ENCODE assay signal across 26 mouse cellular contexts in genomic region chr3:62241031-62241430, GRCm38 (mm10).
DNase-seq lines count a peak whose midpoint lies in the region; ATAC-seq and TF ChIP-seq lines count a peak whose summit lies in the region.
"Had no signal": no experiment of that assay in that cellular context is flagged by ENCODE, and none has a peak within 500 bp of the region (broad histone marks: within the 10 kb centered on the region; RNA-seq: fewer than 3 reads in every experiment).

No protein-coding gene starts in this region.

- H3K36me3 ChIP-seq in kidney, postnatal 0 days (ENCODE audit: insufficient read depth, low read length), result no peaks in the 10 kb centered on the region
- H3K36me3 ChIP-seq in kidney, adult 2 months (ENCODE audit: control insufficient read depth, insufficient read depth, low read length), result no peaks in the 10 kb centered on the region
- H3K36me3 ChIP-seq in intestine, embryonic 16.5 days (ENCODE audit: control insufficient read depth, insufficient read depth, low read length), result no peaks in the 10 kb centered on the region
- no peaks in the 10 kb centered on the region for H3K36me3 ChIP-seq in stomach, embryonic 16.5 days (ENCODE audit: control insufficient read depth, insufficient read depth, low read length)
- no peaks in the 10 kb centered on the region for H3K36me3 ChIP-seq in forebrain, embryonic 10.5 days (replicated peaks)
- H3K36me3 ChIP-seq: heart, embryonic 13.5 days; limb, embryonic 15.5 days; liver, embryonic 15.5 days; lung, embryonic 15.5 days; neural tube, embryonic 12.5 days had no signal

- no peak for TF ChIP-seq POLR2A in kidney, adult 2 months (IDR thresholded peaks at IDR 0.05; ENCODE audit: low read depth, low read length)

- H3K4me1 ChIP-seq in kidney, postnatal 0 days (replicated peaks; ENCODE audit: insufficient read depth, low read length), result no peaks in the 10 kb centered on the region
- H3K4me1 ChIP-seq in kidney, adult 2 months (ENCODE audit: control insufficient read depth, insufficient read depth, low read length), result no peaks in the 10 kb centered on the region
- no peaks in the 10 kb centered on the region for H3K4me1 ChIP-seq in intestine, embryonic 16.5 days (ENCODE audit: control insufficient read depth, insufficient read depth, low read length)
- H3K4me1 ChIP-seq in stomach, embryonic 16.5 days (ENCODE audit: control insufficient read depth, insufficient read depth, low read length), result no peaks in the 10 kb centered on the region
- 0 out of 2 replicates have a peak, but pooled peaks cover 3% of the 10 kb centered on the region for H3K4me1 ChIP-seq in forebrain, embryonic 10.5 days
- H3K4me1 ChIP-seq: heart, embryonic 13.5 days; limb, embryonic 15.5 days; liver, embryonic 15.5 days; lung, embryonic 15.5 days; neural tube, embryonic 12.5 days had no signal

- DNase-seq in heart, postnatal 10 days, result peak; percentile 13 to 14
- DNase-seq in heart, postnatal 36 days, result no peak
- peak; percentile 68 for DNase-seq in kidney, postnatal 0 days (ENCODE audit: low spot score)
- no peak for DNase-seq in kidney, adult 2 months
- DNase-seq in forebrain, embryonic 10.5 days (ENCODE audit: extremely low spot score, low spot score), result no peak
- DNase-seq: adrenal gland, postnatal 14 days; cerebellum, adult 2 months; cerebellum, postnatal 25 days; gastrocnemius, postnatal 14 days; lung, postnatal 36 days; midbrain, embryonic 14.5 days; right cerebral cortex, postnatal 14 days; spleen, adult 18-20 months; thymus, adult 18-20 months; thymus, postnatal 4 days had no signal

- no peaks in the 10 kb centered on the region for H3K27me3 ChIP-seq in kidney, postnatal 0 days (ENCODE audit: insufficient read depth, low read length)
- no peaks in the 10 kb centered on the region for H3K27me3 ChIP-seq in kidney, adult 2 months (replicated peaks; ENCODE audit: control insufficient read depth, insufficient read depth, low read length)
- no peaks in the 10 kb centered on the region for H3K27me3 ChIP-seq in intestine, embryonic 16.5 days (replicated peaks; ENCODE audit: control insufficient read depth, insufficient read depth, low read length)
- H3K27me3 ChIP-seq in stomach, embryonic 16.5 days (ENCODE audit: control insufficient read depth, insufficient read depth, low read length), result no peaks in the 10 kb centered on the region
- no peaks in the 10 kb centered on the region for H3K27me3 ChIP-seq in forebrain, embryonic 10.5 days (ENCODE audit: poor library complexity, severe bottlenecking)
- H3K27me3 ChIP-seq: heart, embryonic 13.5 days; limb, embryonic 15.5 days; liver, embryonic 15.5 days; lung, embryonic 15.5 days; neural tube, embryonic 12.5 days had no signal

- no peak overlapping the region for H3K9ac ChIP-seq in kidney, postnatal 0 days (ENCODE audit: low read depth, low read length)
- no peak overlapping the region for H3K9ac ChIP-seq in intestine, embryonic 16.5 days (ENCODE audit: low read depth, low read length)
- H3K9ac ChIP-seq in stomach, embryonic 16.5 days (ENCODE audit: low read length), result no peak overlapping the region
- H3K9ac ChIP-seq: heart, embryonic 13.5 days; hindbrain, embryonic 14.5 days; limb, embryonic 15.5 days; liver, embryonic 15.5 days; lung, embryonic 15.5 days; neural tube, embryonic 12.5 days had no signal

- intact Hi-C loops in heart, postnatal 10 days (cut with DNase I), result no loop called here
- intact Hi-C loops in heart, postnatal 36 days (cut with DNase I), result no loop called here

- H3K4me2 ChIP-seq in kidney, postnatal 0 days (ENCODE audit: low read length), result no peak overlapping the region
- H3K4me2 ChIP-seq in intestine, embryonic 16.5 days (ENCODE audit: low read depth, low read length), result no peak overlapping the region
- H3K4me2 ChIP-seq in stomach, embryonic 16.5 days (ENCODE audit: low read depth, low read length), result no peak overlapping the region
- H3K4me2 ChIP-seq: heart, embryonic 13.5 days; hindbrain, embryonic 14.5 days; limb, embryonic 15.5 days; liver, embryonic 15.5 days; lung, embryonic 15.5 days; neural tube, embryonic 12.5 days had no signal

- no peak for TF ChIP-seq CTCF in kidney, postnatal 0 days (IDR thresholded peaks at IDR 0.05; ENCODE audit: low read depth)
- TF ChIP-seq CTCF in kidney, adult 2 months (conservative IDR thresholded peaks at IDR 0.05; ENCODE audit: insufficient read depth, insufficient read length, low read depth, low read length), result no peak

- no peaks in the 10 kb centered on the region for H3K9me3 ChIP-seq in kidney, postnatal 0 days (replicated peaks; ENCODE audit: low read length)
- H3K9me3 ChIP-seq in intestine, embryonic 16.5 days (ENCODE audit: control insufficient read depth, low read length), result no peaks in the 10 kb centered on the region
- H3K9me3 ChIP-seq in stomach, embryonic 16.5 days (replicated peaks; ENCODE audit: control insufficient read depth, low read length), result no peaks in the 10 kb centered on the region
- H3K9me3 ChIP-seq in forebrain, embryonic 10.5 days, result no peaks in the 10 kb centered on the region
- H3K9me3 ChIP-seq: heart, embryonic 13.5 days; limb, embryonic 15.5 days; liver, embryonic 15.5 days; lung, embryonic 15.5 days; neural tube, embryonic 12.5 days had no signal

- WGBS in kidney, postnatal 0 days, result 54% methylated on average over 3 of the region's 3 CpGs
- 69% methylated on average over 3 of the region's 3 CpGs for WGBS in kidney, adult 2 months
- 56% methylated on average over 3 of the region's 3 CpGs for WGBS in intestine, embryonic 16.5 days
- WGBS in stomach, embryonic 16.5 days, result 42% methylated on average over 3 of the region's 3 CpGs
- 77% methylated on average over 3 of the region's 3 CpGs for WGBS in forebrain, embryonic 10.5 days

- ATAC-seq in kidney, postnatal 0 days (replicated peaks; ENCODE audit: low FRiP score, low read depth), result peak; percentile 40; the same call in 1 of the 2 replicates
- ATAC-seq in intestine, embryonic 16.5 days, result peak; percentile 53; the same call in 1 of the 2 replicates
- ATAC-seq in stomach, embryonic 16.5 days (ENCODE audit: insufficient read depth, low FRiP score), result peak; percentile 64
- ATAC-seq: CD4-positive, CD25-positive, alpha-beta regulatory T cell, adult 4 months; forebrain, embryonic 16.5 days; inflammation-experienced regulatory T-cells, adult 6 months had no signal

- 0 out of 2 replicates have a peak overlapping the region, but pooled peaks have one; percentile 31 for H3K27ac ChIP-seq in kidney, postnatal 0 days
- no peak overlapping the region for H3K27ac ChIP-seq in kidney, adult 2 months (ENCODE audit: insufficient read depth, low read depth, low read length)
- H3K27ac ChIP-seq in intestine, embryonic 16.5 days (ENCODE audit: low read length), result no peak overlapping the region
- 0 out of 2 replicates have a peak overlapping the region, but pooled peaks have one; percentile 7 for H3K27ac ChIP-seq in stomach, embryonic 16.5 days (ENCODE audit: low read length)
- H3K27ac ChIP-seq in forebrain, embryonic 10.5 days, result no peak overlapping the region
- H3K27ac ChIP-seq: heart, embryonic 13.5 days; hindbrain, embryonic 14.5 days; limb, embryonic 15.5 days; liver, embryonic 15.5 days; lung, embryonic 15.5 days; neural tube, embryonic 12.5 days had no signal

- H3K4me3 ChIP-seq in kidney, postnatal 0 days (replicated peaks; ENCODE audit: low read depth, low read length), result no peak overlapping the region
- no peak overlapping the region for H3K4me3 ChIP-seq in kidney, adult 2 months (ENCODE audit: insufficient read depth, low read depth, low read length)
- no peak overlapping the region for H3K4me3 ChIP-seq in intestine, embryonic 16.5 days (ENCODE audit: low read length)
- no peak overlapping the region for H3K4me3 ChIP-seq in stomach, embryonic 16.5 days (replicated peaks; ENCODE audit: low read length)
- H3K4me3 ChIP-seq in forebrain, embryonic 10.5 days, result no peak overlapping the region
- H3K4me3 ChIP-seq: heart, embryonic 13.5 days; limb, embryonic 15.5 days; liver, embryonic 15.5 days; lung, embryonic 15.5 days; neural tube, embryonic 12.5 days had no signal

Comparison
In these comparisons a context has a peak if more than half of its experiments do, and no peak if none do; other contexts are left out.
1. DNase-seq: peak in heart, postnatal 10 days (2 of 2) and kidney, postnatal 0 days (single experiment); none in heart, postnatal 36 days (0 of 2), kidney, adult 2 months (single experiment) and forebrain, embryonic 10.5 days (single experiment).
2. H3K27ac ChIP-seq: peak in kidney, postnatal 0 days (single experiment) and stomach, embryonic 16.5 days (single experiment); none in kidney, adult 2 months (single experiment), intestine, embryonic 16.5 days (single experiment) and forebrain, embryonic 10.5 days (single experiment).
3. Peak in every context shown above with its lines, with median percentiles within 50 percentile points of each other: ATAC-seq.